Mouse (Mus musculus): Measurements from ENCODE around the gene Cpne8. TPM values are rescaled to one million over a fixed set of nuclear protein-coding genes. Genes with fewer than 3 reads are reported as not detected.
"Not testable (repeated sequence)": the region's sequence is repeated elsewhere in the genome, so short reads cannot be mapped to it uniquely, and the experiment has no call there.

The Cpne8 gene
- polyA plus RNA-seq, 1 experiment from 2014 or later = 1.2 TPM

GRCm38 (mm10) chr15:90663631-90664030 lies 15.6 kb downstream of the Cpne8 start:
- Histone ChIP-seq H3K9ac (no peak overlapping the region), H3K4me2 (no peak overlapping the region), H3K4me3 (no peak overlapping the region), H3K36me3 (no peaks in the 10 kb centered on the region), H3K27me3 (replicated peaks) (no peaks in the 10 kb centered on the region), H3K9me3 (replicated peaks) (no peaks in the 10 kb centered on the region), H3K27ac (no peak overlapping the region), H3K4me1 (no peaks in the 10 kb centered on the region)
- 64% methylated on average over 4 of the region's 4 CpGs for WGBS (ENCODE audit: insufficient replicate concordance)
- no peak for ATAC-seq

GRCm38 (mm10) chr15:90660723-90661122 lies 18.5 kb downstream of the Cpne8 start:
- Histone ChIP-seq H3K9ac (no peak overlapping the region), H3K4me2 (no peak overlapping the region), H3K4me3 (no peak overlapping the region), H3K27ac (no peak overlapping the region), H3K27me3 (replicated peaks) (no peaks in the 10 kb centered on the region), H3K4me1 (no peaks in the 10 kb centered on the region), H3K9me3 (replicated peaks) (no peaks in the 10 kb centered on the region), H3K36me3 (no peaks in the 10 kb centered on the region)
- WGBS (ENCODE audit: insufficient replicate concordance) = 82% methylated on average over 3 of the region's 3 CpGs
- ATAC-seq = no peak

GRCm38 (mm10) chr15:90658053-90658452 lies 21.2 kb downstream of the Cpne8 start:
- WGBS (ENCODE audit: insufficient replicate concordance) = 34% methylated on average over 2 of the region's 2 CpGs
- H3K27me3 ChIP-seq (replicated peaks) = no peaks in the 10 kb centered on the region
- H3K9me3 ChIP-seq (replicated peaks) = no peaks in the 10 kb centered on the region
- H3K27ac ChIP-seq = no peak overlapping the region
- no peak overlapping the region for H3K4me2 ChIP-seq
- H3K4me1 ChIP-seq = no peaks in the 10 kb centered on the region
- no peak overlapping the region for H3K4me3 ChIP-seq
- no peak overlapping the region; the same call in 1 of the 2 replicates for H3K9ac ChIP-seq
- no peaks in the 10 kb centered on the region for H3K36me3 ChIP-seq
- no peak for ATAC-seq

- WGBS (ENCODE audit: insufficient replicate concordance) = 72% methylated on average over 8 of the region's 8 CpGs
- Histone ChIP-seq H3K27me3 (replicated peaks) (no peaks in the 10 kb centered on the region), H3K36me3 (no peaks in the 10 kb centered on the region), H3K9ac (no peak overlapping the region), H3K9me3 (replicated peaks) (no peaks in the 10 kb centered on the region), H3K4me3 (no peak overlapping the region), H3K27ac (no peak overlapping the region), H3K4me1 (no peaks in the 10 kb centered on the region), H3K4me2 (no peak overlapping the region)
- ATAC-seq = no peak
Observed at GRCm38 (mm10) chr15:90656521-90656920, 22.7 kb downstream of the Cpne8 start.

GRCm38 (mm10) chr15:90647011-90647577 lies 32.1 kb downstream of the Cpne8 start:
- H3K4me1 ChIP-seq = no peaks in the 10 kb centered on the region
- H3K4me3 ChIP-seq = no peak overlapping the region
- 74% methylated on average over 5 of the region's 5 CpGs for WGBS (ENCODE audit: insufficient replicate concordance)
- H3K9ac ChIP-seq = no peak overlapping the region
- H3K27ac ChIP-seq = no peak overlapping the region
- 0 out of 2 replicates have a peak, but pooled peaks cover 4% of the 10 kb centered on the region for H3K9me3 ChIP-seq (replicated peaks)
- no peak for ATAC-seq
- H3K36me3 ChIP-seq = no peaks in the 10 kb centered on the region
- no peaks in the 10 kb centered on the region for H3K27me3 ChIP-seq (replicated peaks)
- H3K4me2 ChIP-seq = no peak overlapping the region

- 66% methylated on average over 4 of the region's 4 CpGs for WGBS (ENCODE audit: insufficient replicate concordance)
- no peak for ATAC-seq
Observed at GRCm38 (mm10) chr15:90646326-90646725, 32.9 kb downstream of the Cpne8 start.

GRCm38 (mm10) chr15:90645828-90646227 lies 33.4 kb downstream of the Cpne8 start:
- Histone ChIP-seq H3K27ac (no peak overlapping the region), H3K27me3 (replicated peaks) (no peaks in the 10 kb centered on the region), H3K4me3 (no peak overlapping the region), H3K4me2 (no peak overlapping the region), H3K9me3 (replicated peaks) (0 out of 2 replicates have a peak, but pooled peaks cover 4% of the 10 kb centered on the region), H3K4me1 (no peaks in the 10 kb centered on the region), H3K36me3 (no peaks in the 10 kb centered on the region), H3K9ac (no peak overlapping the region)
- 74% methylated on average over 10 of the region's 10 CpGs for WGBS (ENCODE audit: insufficient replicate concordance)
- ATAC-seq = no peak

More at GRCm38 (mm10) chr15:90646326-90646725, 32.9 kb downstream of the Cpne8 start:
- Histone ChIP-seq H3K4me3 (no peak overlapping the region), H3K27ac (no peak overlapping the region), H3K27me3 (replicated peaks) (no peaks in the 10 kb centered on the region), H3K4me2 (no peak overlapping the region), H3K9ac (no peak overlapping the region), H3K4me1 (no peaks in the 10 kb centered on the region), H3K9me3 (replicated peaks) (0 out of 2 replicates have a peak, but pooled peaks cover 4% of the 10 kb centered on the region), H3K36me3 (no peaks in the 10 kb centered on the region)

GRCm38 (mm10) chr15:90624201-90624600 lies 55.0 kb downstream of the Cpne8 start:
- H3K27me3 ChIP-seq (replicated peaks) = no peaks in the 10 kb centered on the region
- H3K4me2 ChIP-seq = no peak overlapping the region
- ATAC-seq = no peak
- 66% methylated on average over 5 of the region's 5 CpGs for WGBS (ENCODE audit: insufficient replicate concordance)
- H3K27ac ChIP-seq = no peak overlapping the region
- no peaks in the 10 kb centered on the region for H3K4me1 ChIP-seq
- no peaks in the 10 kb centered on the region for H3K36me3 ChIP-seq
- no peaks in the 10 kb centered on the region for H3K9me3 ChIP-seq (replicated peaks)
- H3K4me3 ChIP-seq = no peak overlapping the region
- H3K9ac ChIP-seq = no peak overlapping the region

GRCm38 (mm10) chr15:90622005-90622404 lies 57.2 kb downstream of the Cpne8 start:
- no peaks in the 10 kb centered on the region for H3K4me1 ChIP-seq
- no peak overlapping the region for H3K4me3 ChIP-seq
- H3K27ac ChIP-seq = no peak overlapping the region
- ATAC-seq = no peak
- no peak overlapping the region for H3K9ac ChIP-seq
- no peaks in the 10 kb centered on the region for H3K36me3 ChIP-seq
- 81% methylated on average over 3 of the region's 3 CpGs for WGBS (ENCODE audit: insufficient replicate concordance)
- no peak overlapping the region for H3K4me2 ChIP-seq
- no peaks in the 10 kb centered on the region for H3K9me3 ChIP-seq (replicated peaks)
- H3K27me3 ChIP-seq (replicated peaks) = no peaks in the 10 kb centered on the region

GRCm38 (mm10) chr15:90619736-90620135 lies 59.5 kb downstream of the Cpne8 start:
- H3K4me3 ChIP-seq = no peak overlapping the region
- H3K27me3 ChIP-seq (replicated peaks) = no peaks in the 10 kb centered on the region
- no peaks in the 10 kb centered on the region for H3K4me1 ChIP-seq
- 59% methylated on average over 4 of the region's 4 CpGs for WGBS (ENCODE audit: insufficient replicate concordance)
- H3K4me2 ChIP-seq = no peak overlapping the region
- no peak overlapping the region for H3K9ac ChIP-seq
- no peak for ATAC-seq
- no peaks in the 10 kb centered on the region for H3K36me3 ChIP-seq
- H3K27ac ChIP-seq = no peak overlapping the region
- H3K9me3 ChIP-seq (replicated peaks) = no peaks in the 10 kb centered on the region

GRCm38 (mm10) chr15:90616116-90616798 lies 63.0 kb downstream of the Cpne8 start:
- Histone ChIP-seq H3K9ac (no peak overlapping the region), H3K4me2 (no peak overlapping the region), H3K9me3 (replicated peaks) (no peaks in the 10 kb centered on the region), H3K36me3 (no peaks in the 10 kb centered on the region), H3K27me3 (replicated peaks) (no peaks in the 10 kb centered on the region), H3K27ac (no peak overlapping the region), H3K4me3 (no peak overlapping the region), H3K4me1 (no peaks in the 10 kb centered on the region)
- 57% methylated on average over 8 of the region's 8 CpGs for WGBS (ENCODE audit: insufficient replicate concordance)
- no peak for ATAC-seq

- not testable (repeated sequence) for H3K36me3 ChIP-seq; H3K4me2 ChIP-seq; H3K27ac ChIP-seq; H3K9me3 ChIP-seq (replicated peaks); H3K27me3 ChIP-seq (replicated peaks); H3K9ac ChIP-seq; H3K4me1 ChIP-seq; ATAC-seq; H3K4me3 ChIP-seq
- 69% methylated on average over 4 of the region's 4 CpGs for WGBS (ENCODE audit: insufficient replicate concordance)
Observed at GRCm38 (mm10) chr15:90610767-90611166, 68.5 kb downstream of the Cpne8 start.

All from liver, embryonic 12.5 days (tissue).